Mouse (Mus musculus) thymus, postnatal 25 days (tissue): ENCODE measurements at regions not wholly inside any gene's neighbourhood (a gene's known extent, or its start where the extent isn't known, plus 50 kb on each side); places are given as distances from the start of the nearest gene placed in this dataset.

Experiments used
- DNase-seq: peaks from one replicate; pipeline ENCODE4 v3.0.0; 2022

DNA sequence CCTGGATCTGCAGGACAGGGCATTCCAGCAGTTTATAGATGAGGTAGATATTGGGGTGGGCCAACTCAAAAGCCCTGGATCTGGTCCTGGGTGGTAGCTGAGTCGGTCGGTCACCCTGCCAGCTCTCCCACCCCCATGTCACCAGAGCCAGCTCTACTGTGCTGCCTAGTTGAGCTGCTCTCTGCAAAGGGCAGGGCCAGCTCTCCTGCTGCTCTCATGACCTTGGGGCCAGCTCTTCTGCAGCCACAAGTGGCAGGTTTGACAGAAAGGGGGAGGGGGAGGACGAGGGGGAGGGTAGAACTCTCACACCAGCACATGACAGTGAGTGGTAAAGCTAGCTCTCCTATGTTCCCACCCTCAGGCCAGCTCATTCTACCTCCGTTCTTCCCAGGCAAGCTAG, 584.3 kb downstream of the Slc4a3 start:
- no peak for DNase-seq

DNA sequence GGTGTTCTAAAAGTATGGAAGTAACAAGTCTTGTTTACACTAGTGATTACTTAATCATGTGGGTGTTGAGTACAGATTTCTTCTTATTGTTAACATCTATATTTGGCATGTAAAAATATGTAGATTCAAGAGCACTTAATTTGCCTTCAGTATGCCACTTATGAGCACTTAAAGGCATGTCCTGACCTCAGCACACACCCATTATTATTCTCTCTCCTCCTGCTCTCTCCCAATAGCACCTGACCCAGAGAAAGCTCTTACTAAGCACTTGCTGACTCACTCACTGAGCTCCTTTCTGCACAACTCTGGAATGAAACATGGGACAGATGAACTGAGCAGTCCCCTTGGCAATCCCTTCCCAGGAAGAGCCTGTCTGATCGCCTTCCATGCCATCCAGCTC, 590.7 kb downstream of the Slc4a3 start:
- DNase-seq: no peak

DNA sequence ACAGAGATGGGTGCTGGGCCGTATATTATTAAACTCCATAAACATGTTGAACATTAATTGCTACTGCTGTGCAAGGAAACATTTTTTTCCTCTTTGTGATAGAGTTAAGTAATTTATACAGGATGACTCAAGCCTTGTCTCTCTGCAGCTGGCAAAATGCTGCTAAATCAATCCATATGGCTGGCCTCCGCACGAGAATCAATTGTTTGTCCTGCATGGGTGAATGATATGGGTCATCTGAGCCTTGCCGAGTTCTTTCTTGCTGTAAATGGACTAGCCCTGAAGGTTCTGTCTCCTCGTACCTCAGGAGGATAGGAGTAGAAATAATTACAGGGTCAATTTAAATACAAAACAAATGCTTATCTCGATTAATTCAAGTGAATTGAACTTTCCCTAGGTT, 591.6 kb downstream of the Slc4a3 start:
- no peak for DNase-seq

DNA sequence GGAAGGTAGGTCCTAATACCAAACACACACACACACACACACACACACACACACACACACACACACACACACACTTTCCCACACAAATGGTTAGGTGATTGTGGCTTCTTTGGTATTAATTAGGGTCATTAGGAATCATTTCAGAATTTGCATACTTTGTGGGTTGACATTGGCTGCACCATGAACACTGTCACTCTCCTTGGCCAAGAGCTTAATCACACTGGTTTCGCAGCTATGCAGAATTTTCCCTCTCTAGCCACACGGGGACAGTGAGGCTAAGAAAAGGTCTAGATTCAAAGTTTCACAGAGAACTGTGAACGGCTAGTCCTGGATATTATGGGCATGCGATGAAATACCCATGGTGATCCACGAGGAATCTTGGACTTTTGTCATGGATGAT, 597.5 kb downstream of the Slc4a3 start:
- DNase-seq: no peak

DNA sequence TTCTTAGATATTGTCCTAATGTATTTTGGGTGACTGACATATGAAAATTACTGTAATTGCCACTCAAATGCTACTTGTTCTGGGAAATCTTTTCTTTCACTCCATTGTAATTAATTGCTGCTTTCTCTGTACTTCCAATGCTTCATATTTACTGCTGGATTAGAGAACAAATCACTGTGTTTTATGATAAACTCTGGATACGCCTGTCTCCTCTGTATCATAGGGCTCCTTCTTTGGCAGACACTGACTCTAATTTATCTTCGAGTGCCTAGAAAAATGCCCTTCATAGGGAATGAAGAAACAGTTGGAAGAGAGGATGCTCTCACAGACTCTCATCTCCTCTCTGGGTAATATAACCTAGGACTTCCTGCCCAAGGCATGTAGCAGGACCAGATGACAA, 602.9 kb downstream of the Slc4a3 start:
- no peak for DNase-seq

DNA sequence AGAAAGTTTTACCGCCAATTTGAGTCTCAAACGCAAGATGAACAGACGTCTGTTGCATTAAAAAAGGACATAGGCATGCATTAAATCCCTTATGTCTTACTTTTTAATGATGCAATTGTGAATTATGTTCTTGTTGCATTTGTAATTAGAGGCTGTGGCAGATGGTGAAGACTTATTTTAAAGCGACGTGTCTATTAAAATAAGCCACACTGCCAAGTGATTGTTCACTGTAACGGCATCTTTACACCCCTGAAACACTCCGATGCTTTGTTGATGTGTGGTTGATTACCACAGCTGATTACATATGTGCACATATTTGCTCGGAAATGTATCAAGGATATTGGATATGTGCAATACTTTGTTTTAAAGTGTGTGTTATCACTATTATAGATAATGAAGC, 610.2 kb downstream of the Slc4a3 start:
- DNase-seq: no peak

DNA sequence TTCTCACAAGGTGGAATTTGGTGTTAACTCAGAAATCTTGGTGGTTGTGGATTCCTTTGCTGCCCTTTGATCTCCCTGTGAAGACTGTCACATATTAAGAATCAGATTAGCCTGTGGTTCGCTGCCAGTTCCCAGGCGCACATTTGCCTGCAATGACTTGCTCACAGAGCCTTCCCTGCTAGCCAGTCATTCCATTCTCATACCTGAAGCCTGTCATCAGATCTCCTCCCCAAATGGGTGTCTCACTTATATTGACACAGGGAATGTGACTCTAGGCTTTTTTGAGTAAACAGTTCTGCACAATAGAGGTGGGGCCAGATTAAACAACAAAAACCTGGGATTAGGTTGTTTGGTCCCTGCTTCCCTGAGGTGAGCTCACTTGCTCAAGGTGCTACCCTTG, 621.4 kb downstream of the Slc4a3 start:
- DNase-seq: no peak

DNA sequence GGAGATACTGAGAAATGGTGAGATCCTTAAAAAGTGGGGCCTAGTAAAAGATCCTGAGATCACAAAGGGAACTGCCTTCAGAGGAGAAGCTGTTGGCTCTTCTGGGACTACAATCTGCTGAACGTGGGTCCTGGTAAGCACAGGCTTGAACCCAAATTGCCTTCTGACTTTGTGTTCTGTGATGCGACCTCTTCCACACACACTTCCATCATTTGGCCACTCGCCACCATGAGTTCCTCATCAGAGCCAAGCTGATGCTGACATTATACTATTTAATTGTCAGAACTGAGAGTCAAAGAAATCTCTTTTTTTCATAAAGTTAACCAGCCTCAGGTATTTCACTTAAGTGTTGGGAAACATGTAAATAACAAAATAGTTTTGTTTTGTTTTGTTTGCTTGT, 635.1 kb downstream of the Slc4a3 start:
- no peak for DNase-seq

DNA sequence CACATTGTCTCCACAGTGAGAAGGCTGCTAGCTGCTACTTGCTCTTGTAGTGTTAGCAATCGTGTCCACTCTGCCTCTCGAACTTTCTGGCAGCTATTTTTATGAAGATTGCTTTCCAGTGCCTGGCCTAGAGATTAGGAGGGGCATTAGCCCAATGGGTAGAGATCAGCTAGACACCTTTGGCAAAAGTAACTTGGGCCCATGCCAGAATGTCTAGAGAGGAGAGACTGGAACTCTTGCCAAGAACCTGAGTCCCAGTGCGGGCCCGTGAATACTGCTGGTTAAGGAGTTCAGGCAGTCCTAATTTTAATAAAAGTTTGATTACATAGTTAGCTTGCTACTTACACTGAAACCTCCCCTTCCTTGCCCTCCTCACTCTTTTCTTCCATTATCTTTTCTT, 648.8 kb downstream of the Slc4a3 start:
- no peak for DNase-seq

DNA sequence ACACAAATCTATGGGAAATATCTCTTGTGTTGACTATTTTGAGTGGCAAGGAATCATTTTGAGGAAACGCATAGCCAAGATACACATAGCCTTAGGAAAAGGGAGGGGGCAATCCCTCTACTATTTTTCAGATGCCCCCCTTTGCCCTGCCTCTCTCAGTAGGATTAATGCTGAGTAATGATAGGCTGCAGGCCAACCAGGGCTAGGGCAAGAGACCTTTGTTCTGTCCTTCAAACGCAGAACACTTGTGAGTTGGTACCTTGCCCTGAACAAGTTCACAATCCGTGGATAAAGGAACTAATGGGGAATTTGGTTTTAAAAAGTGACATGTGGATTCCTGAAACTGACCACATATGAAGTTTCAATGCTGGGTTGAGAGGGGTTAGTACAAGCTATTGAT, 651.6 kb downstream of the Slc4a3 start:
- DNase-seq: no peak

DNA sequence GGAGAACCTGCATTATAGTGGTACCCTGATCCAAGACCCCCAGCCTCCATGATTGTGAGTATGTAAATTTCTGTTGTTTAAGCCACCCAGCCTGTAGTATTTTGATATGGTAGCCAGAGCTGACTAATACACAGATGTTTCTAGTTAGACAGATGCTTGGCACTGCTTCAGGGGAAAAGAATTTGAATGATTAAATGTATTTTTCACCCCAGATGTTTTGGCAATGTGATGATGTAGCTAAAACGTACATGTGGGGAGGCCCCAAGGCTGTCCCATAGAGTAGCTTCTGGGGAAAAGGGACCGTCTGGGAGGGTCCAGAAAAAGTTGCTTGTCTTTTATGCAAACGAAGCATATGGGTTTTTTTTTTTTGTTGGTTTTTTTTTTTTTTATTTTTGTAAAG, 654.8 kb downstream of the Slc4a3 start:
- DNase-seq: no peak

DNA sequence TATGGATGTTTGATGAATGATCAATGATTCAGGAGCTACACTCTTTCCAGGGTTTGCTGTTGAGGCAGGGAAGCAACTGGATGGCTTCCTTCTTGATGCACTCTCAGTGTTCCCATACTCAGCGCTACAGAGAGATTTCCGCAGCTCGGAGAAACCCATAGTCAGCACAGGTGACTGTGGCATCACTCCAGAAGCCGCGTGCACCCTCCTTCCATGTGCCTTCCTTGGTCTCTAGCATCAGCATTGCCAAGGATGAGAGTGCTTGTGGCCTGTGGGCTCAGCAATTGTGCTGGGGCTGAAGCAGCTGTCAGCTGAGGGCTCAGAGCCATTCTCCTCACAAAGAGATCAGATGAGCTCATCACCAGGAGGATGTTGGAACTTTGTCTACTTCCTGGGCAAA, 666.4 kb downstream of the Slc4a3 start:
- DNase-seq: no peak

DNA sequence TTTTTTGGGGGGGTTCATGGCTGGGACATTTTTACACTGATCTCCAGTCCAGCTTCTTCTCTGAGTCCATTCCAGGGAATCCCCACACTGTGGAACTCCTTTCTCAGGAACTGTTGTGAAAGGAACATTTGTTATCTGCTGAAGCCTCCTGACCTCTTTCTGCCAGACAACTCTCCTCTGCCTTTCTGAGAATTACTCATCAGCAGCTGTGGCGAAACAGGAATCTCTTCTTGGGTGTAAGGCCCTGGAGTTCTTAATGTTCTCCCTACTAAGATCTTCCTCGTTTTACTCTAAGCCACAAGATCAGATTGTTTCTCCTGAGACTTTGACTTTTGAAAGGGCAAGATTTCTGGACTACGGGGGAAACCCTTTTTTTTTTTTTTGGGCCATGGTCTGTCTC, 698.7 kb downstream of the Slc4a3 start:
- no peak for DNase-seq

DNA sequence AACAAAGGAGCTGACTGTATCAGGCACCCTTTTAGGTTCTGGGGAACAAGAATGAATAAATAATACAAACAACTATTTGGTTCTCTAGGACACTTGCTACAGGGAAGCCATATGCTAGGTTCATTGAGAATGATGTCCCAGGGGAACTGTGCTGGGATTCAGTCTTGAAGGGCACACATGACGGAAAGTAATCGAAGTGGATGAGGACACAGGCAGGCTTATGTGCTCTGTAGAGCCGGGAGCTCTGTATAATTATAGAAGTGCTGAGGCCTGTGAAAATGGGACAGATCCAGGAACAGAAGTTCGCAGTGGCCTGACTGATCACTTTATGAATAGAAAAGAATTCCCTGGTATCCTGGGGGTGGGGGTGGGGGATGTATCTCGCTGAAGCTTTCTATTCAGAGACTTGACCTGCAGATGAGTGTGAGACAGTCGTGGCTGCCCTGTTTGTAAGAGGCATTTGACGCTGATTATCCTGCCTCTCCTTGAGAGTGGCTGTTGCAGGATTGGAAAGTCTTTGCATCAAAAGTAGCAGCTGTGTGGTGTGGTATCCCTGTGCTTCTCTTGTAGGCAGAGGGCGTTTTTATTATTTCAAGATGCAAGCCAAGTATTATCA, 700.2 kb downstream of the Slc4a3 start:
- DNase-seq: no peak

DNA sequence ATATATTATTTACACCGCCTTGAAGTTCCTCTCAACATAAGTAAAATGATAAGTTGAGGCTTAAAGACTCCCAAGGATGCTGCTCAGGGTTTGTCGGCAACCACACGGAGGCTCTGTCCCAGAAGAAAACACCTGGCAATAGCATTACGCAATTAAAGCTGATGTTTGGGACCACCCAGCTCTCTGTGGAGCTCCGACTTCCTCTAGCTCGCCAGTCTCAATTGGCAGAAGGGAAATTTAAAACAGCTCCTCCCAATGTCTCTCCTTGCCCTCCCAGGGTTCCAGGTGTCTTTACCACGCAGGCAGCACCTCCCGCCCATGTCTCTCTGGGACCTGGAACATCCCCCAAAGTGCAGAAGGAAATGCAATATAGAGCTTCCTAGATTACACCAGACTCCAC, 701.1 kb downstream of the Slc4a3 start:
- DNase-seq: no peak

DNA sequence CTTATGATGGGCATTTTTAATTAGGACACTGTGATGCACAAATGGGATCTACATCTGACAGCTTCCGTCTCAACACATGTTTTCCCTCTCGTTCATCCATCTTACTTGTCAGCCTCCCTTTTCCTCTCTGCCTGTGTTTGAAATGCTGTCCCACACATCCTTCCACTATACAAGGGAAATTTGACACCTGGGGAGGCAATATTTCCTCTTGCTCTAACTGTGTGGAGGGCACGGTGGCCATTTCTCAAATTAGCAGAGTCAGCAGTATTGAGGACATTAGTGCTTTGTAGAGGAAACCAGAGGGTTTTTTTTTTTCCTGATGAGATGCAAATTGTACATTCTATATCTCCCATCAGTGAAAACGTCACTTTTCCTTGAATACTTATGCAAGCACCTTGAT, 712.2 kb downstream of the Slc4a3 start:
- no peak for DNase-seq

DNA sequence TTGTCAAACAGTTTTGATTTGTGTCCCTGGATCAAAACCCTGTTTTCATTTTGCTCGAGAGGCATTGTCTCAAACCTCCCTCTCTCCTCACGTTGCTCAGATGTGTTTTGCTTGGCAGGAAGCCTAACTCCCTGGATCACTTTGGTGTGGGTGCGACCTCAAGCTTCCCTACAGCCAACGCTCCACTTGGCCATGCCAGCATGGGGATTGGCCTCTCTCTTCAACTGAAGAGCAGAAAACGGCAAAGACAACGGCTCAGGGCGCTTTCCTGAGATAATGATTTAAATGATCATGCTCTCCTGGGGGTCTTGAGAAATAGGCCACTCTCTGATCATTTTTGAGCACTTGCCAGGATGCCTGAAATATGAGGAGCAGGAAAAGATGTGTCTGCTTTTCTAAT, 730.1 kb downstream of the Slc4a3 start:
- no peak for DNase-seq

DNA sequence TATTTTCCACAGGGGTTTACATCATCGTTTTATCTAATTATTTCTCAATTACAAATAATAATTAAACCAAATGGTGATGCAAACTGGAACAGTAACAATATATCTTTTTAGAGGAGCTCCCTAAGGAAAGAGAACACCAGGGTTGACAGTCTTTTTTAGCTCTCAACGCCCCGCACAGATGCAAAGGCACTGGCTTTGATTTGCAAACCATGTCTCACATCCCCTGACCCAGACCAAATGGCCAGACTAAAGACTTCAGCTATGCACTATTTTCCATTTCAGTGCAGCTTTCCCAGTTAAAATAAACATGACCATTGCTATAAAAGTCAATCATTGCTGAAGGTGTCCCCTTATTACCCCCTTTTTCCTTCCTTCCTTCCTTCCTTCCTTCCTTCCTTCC, 730.6 kb downstream of the Slc4a3 start:
- no peak for DNase-seq

DNA sequence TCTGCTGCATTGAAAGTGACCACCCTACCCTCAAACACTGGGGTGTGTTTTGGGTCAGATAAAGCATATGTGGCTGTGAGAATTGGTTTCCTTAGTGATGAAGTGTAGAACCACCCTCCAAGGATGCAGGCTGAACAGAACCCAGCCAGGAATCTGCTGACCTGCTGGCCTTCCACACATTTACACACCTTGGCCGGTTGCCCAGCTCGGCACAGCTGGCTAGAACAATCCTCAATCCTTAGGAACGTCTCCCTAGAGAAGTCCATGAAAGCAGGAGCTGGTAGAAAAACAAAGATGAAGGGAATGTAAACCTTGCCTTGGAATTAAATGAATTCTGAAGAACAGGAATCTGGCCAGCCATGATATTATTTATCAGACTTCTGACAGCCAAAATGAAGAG, 737.3 kb downstream of the Slc4a3 start:
- DNase-seq: no peak

DNA sequence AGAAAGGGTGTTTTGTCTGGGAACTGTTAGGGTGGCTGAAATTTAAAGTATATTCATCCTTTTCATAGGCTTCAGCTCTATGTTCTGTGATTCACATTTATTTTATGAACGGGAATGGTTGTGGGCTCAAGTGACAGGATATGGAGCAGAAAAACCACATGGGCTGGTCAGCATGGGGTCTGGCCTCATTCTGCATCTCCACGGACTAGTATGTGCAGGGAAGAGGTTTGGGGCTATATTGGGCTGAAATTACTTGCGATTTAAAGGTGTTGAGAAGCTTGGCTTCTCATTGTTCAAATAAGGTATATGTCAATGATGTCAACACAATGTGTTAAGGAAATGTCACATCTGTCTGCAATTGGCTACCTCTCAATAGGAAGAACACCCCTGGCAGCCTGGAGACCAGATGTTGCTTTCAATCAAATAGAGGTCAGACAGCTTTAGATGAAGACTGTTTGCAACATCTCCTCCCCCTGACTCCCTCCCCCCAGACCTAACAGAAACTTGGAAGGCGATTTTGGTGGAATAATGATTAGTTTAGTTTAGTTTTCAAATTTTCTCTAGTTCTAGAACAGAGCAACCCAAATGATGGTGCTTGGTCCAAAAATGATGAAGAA, 777.0 kb downstream of the Slc4a3 start:
- no peak for DNase-seq

DNA sequence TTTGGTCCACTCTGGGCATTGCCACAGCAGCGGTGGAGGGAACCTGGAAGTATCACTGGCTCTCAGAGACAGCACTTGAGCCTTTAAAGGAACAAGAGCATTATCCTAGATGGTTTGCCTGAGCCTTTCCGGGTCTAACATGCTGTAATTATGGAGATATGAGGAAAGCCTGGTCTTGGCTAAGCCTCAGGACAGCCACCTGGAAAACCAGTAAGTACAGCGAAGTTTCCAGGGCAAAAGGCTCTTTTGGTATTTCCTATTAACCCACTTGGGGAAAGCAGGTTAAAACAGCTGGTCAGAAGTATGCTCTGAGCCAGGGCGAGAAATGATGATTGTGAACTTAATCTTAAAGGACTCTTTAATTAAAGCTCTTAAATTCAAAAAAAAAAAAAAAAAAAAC, 777.5 kb downstream of the Slc4a3 start:
- no peak for DNase-seq

DNA sequence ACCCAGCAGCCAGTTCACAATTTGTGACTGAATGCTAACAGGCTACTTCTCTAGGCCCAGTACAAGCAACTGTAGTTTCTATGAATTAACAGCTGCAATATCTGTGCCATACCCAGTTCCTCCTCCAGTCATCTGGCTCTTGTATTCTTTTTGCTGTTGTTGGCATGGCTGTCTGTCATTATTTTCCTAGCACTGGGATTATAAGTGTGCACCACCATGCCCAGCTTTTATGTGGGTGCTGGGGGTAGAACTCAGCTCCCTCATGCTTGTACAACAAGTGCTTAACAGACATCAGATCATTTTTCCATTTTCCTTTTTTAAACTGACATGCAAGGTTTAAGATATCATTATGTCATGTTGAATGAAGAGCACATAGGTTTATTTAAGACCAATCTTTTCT, 789.9 kb downstream of the Slc4a3 start:
- DNase-seq: no peak

DNA sequence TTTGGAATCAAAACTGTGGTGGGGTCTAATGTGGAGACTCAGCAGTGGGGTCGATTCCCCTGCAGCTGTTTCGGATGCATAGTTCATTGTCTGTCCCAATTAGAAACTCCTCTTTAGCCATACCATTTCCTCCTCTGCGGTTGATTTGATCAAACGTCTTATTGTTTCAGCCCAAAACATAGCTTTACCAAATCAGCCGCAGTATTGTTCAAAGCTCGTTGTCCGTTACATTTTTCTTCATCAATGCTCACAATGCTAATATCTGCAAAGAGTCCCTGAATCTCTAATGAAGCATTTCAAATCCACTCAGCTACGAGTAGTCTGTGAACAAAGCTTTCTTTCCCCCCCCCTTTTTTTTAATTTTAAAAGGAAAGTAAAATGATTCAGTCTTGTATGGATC, 816.0 kb downstream of the Slc4a3 start:
- DNase-seq: no peak

DNA sequence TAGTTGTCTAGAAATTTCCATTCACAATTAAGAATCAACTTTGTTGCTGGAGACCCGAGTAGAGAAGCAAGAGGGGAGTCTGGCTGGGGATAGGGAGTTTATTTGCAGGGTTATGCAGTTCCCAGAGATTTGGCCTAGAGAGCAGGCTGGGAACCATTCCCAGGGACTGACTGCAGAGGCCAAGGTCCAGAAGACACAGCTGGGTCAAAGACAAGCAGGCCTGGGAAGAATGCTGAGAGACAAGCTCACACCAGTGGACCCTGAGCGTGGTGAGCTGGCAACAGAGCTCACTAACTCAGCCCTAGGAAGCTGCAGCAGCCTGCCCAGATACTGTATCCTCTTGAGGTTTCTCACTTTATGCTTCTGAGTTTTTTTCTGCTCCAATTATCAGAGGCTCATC, 827.9 kb downstream of the Slc4a3 start:
- DNase-seq: no peak

DNA sequence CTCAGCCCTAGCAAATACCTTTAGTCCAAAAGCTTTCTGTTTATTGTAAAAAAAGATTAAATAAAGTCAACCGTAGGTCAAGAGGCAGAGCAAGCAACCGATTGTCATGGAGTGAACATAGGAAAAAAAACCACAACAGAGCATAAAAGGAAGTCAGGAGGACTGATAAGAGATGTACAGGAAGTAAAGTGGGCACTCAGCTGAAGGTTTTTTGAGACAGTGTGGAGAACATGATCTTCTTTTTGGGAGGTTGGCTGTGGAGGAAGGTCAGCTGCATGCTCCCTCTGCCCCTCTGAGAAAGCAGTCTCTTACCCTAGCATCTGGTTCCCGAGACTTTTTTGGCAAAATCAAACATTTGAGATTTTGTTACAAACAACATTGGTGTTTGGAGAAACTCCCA, 832.1 kb downstream of the Slc4a3 start:
- DNase-seq: no peak

DNA sequence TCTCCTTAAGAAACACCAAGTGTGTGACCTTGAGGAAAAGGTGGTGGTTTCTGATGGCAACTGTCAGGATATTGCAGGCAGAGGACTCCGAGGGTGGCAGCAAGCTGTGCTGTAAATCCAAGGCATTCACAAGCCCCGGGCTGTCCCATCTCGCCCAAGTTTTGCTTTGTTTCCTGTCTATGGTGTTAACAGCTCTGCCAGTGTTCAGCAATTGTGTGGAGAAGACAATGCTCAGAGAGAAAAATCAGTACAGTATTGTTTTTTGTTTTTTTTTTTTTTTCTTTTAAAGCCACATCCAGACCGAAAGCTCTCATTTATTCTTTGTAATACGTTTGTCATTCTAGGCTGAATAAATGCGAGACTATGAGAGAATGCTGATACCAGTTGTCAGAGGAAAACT, 846.5 kb downstream of the Slc4a3 start:
- no peak for DNase-seq
